Mouse (Mus musculus) thymus, adult 2 months (tissue): ENCODE data around the gene Kcnh3.

Source experiments
- CTCF ChIP-seq: fragments of 200-500 bp; IDR thresholded peaks from 2 replicates; pipeline ENCODE4 v1.5.1; 2012; ENCODE audit warnings: mild to moderate bottlenecking, control low read depth, low read length, moderate library complexity, borderline replicate concordance; ENCODE audit not compliant: control insufficient read depth, poor library complexity, insufficient read depth; ENCODE audit errors: extremely low read depth
- POLR2A ChIP-seq: fragments of 200-500 bp; IDR thresholded peaks from 2 replicates; pipeline ENCODE4 v1.6.1; 2012; ENCODE audit warnings: mild to moderate bottlenecking, low read length, control low read depth, moderate library complexity; ENCODE audit not compliant: control insufficient read depth, poor library complexity, insufficient read depth; ENCODE audit errors: extremely low read depth

GRCm38 (mm10) chr15:99221315-99221952 is 3.2 kb upstream of the Kcnh3 start:
- no peak for TF ChIP-seq POLR2A
- no peak for TF ChIP-seq CTCF
